Mouse (Mus musculus) lung, adult 2 months (tissue): Measurements from ENCODE around the gene Smg5. TPM values are rescaled to one million over a fixed set of nuclear protein-coding genes. Genes with fewer than 3 reads are reported as not detected.
A peak's percentile ranks its signal among the peaks of the same experiment; 100 is the strongest.
"Not testable (repeated sequence)": the region's sequence is repeated elsewhere in the genome, so short reads cannot be mapped to it uniquely, and the experiment has no call there.

Experiments
- DNase-seq: peaks from one replicate; pipeline ENCODE4 v3.0.0; 2022
- H3K4me1 ChIP-seq: fragments of 200-500 bp; 2 replicates; pipeline ENCODE4 v1.6.1; 2011; ENCODE audit warnings: low read length; ENCODE audit not compliant: control insufficient read depth, insufficient read depth
- H3K4me3 ChIP-seq: fragments of 200-500 bp; replicated peaks from 2 replicates; pipeline ENCODE3; 2011; ENCODE audit warnings: low read depth, mild to moderate bottlenecking, control low read depth, low read length; ENCODE audit errors: extremely low read depth
- CTCF ChIP-seq: fragments of 200-500 bp; IDR thresholded peaks from 2 replicates; pipeline ENCODE4 v1.5.1; 2011; ENCODE audit warnings: mild to moderate bottlenecking, low read length, control low read depth; ENCODE audit not compliant: insufficient read depth
- WGBS: fragments of 180-500 bp; shearing (Covaris S2); methylation state at CpG from one replicate; pipeline ENCODE4 v1.1.7; 2018; 5-methylcytosine and 5-hydroxymethylcytosine counted together
- polyA plus RNA-seq: library from polyadenylated mRNA; depleted of rRNA; stranded (reverse); fragments of >200 nt; gene quantifications from 2 replicates; pipeline ENCODE4 v1.2.3, GENCODE M21; 2012

The Smg5 gene
- polyA plus RNA-seq, 1 experiment, result 63.7 TPM

DNA sequence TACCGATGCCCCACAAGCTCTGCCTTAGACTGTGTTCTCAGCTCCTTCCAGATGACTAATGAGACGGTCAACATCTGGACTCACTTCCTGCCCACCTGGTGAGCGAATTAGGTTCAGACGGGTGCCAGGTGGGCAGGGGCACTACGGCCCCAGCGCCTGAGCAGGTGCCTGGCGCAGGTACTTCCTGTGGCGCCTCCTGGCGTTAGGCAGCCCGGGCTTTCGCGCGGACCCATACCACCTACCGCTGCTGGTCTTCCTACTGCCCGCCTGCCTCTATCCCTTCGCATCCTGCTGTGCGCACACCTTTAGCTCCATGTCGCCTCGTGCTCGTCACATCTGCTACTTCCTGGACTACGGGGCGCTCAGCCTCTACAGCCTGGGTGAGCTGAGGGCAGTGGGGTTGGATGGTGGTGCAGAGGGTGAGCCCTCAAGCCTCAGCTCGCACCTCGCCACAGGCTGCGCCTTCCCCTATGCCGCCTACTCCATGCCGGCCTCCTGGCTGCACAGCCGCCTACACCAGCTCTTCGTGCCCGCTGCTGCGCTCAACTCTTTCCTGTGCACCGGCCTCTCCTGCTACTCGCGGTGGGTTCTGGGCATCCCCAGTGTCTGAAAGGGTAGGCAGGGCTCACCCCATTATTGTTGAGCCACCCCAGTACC is 29.8 kb downstream of the Smg5 start:
- no peak for DNase-seq
- Histone ChIP-seq H3K4me1 (peaks cover 4% of the 10 kb centered on the region; the same call in 1 of the 2 replicates), H3K4me3 (no peak overlapping the region)
- TF ChIP-seq CTCF, result no peak
- 52% methylated on average over 34 of the region's 34 CpGs for WGBS

GRCm38 (mm10) chr3:88366830-88367428 is 30.9 kb downstream of the Smg5 start:
- H3K4me1 ChIP-seq, H3K4me3 ChIP-seq: not testable (repeated sequence)
- 9% methylated on average over 22 of the region's 22 CpGs for WGBS
- peak; percentile 31 for DNase-seq

DNA sequence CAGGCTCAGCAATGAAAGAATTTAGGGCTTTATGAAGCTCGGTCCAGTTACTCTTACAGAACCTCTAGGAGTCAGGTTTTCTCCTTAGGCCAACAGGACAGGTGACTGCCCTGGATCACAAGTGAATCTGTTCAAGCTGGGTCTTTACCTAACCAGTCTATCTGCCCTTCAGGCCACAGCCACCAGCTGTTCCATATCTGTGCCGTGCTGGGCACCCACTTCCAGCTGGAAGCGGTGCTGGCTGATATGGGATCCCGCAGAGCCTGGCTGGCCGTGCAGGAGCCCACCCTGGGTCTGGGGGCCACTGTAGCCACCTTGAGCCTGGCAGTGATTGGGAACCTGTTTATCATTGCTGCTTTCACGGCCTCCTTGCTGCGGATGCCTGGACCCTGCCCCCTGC is 31.5 kb downstream of the Smg5 start:
- 57% methylated on average over 4 of the region's 7 CpGs for WGBS
- not testable (repeated sequence) for DNase-seq

DNA sequence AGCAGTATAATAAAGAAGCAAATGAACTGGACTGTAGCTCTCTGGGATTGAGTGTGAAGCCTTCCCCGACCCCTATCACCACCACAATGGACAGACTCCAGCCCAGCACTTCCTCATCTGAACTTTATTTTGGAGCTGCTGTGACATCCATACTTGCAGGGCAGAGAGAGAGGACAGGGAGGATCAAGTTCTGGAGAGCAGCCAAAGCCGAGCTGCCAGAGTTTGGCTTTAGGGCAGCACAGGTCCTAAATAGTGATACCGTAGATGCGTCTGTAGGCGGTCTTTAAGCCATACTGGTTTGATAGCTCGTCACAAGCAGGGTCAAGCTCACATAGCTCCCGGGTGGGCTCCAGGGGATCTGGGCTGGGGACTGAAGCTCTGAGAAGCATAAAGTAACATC is 32.5 kb downstream of the Smg5 start:
- WGBS, result 91% methylated on average over 7 of the region's 7 CpGs
- not testable (repeated sequence) for H3K4me1 ChIP-seq, H3K4me3 ChIP-seq, DNase-seq

More for the DNA sequence above, 31.5 kb downstream of the Smg5 start:
- not testable (repeated sequence) for H3K4me3 ChIP-seq, H3K4me1 ChIP-seq

- WGBS, result 88% methylated on average over 9 of the region's 9 CpGs
- H3K4me3 ChIP-seq, H3K4me1 ChIP-seq, DNase-seq: not testable (repeated sequence)
Measured at GRCm38 (mm10) chr3:88372643-88373042, 36.6 kb downstream of the Smg5 start, which contains the start of gene Bglap3. Gene Bglap3, minus strand, starts transcription at chr3:88372743.

DNA sequence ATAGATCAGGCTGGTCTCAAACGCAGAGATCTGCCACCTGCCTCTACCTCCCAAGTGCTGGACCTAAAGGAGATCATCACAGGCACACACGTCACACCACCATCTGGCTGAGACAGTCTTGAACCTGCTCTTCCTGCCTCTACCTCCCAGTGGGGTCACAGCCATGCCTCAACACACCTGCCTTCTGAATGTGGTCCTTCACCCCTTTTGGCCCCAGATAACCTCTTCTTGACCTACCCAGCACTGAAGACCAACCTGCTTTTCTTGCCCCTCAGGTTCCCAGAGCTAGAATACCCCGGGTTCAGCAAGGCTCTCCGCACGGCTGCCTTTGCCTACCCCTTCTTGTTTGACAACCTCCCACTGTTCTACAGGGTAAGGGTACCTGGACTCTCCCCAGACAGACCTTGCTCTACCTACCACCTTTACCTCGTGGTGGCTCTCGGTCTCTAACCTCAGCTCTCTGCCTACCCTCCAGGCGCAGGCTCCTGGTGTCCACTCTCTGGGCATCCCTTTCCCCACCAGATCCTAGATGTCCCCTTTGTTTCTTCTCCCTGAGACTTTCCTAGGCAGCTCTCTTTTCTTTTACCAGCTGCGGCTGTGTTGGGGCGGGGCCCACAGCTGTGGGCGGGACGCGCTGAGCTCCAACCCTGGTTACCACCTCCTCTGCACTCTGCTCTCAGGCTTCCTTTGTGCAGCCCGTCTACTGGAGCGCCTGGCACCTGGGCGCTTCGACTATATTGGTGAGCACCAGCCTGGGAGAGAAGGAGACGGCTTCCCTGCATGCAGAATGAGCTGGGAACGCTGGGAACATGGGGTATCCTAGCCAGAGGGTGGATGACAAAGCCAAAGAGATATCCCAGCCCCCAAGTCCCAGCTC is 39.9 kb downstream of the Smg5 start:
- H3K4me1 ChIP-seq, H3K4me3 ChIP-seq, DNase-seq: not testable (repeated sequence)
- 14% methylated on average over 19 of the region's 19 CpGs for WGBS

DNA sequence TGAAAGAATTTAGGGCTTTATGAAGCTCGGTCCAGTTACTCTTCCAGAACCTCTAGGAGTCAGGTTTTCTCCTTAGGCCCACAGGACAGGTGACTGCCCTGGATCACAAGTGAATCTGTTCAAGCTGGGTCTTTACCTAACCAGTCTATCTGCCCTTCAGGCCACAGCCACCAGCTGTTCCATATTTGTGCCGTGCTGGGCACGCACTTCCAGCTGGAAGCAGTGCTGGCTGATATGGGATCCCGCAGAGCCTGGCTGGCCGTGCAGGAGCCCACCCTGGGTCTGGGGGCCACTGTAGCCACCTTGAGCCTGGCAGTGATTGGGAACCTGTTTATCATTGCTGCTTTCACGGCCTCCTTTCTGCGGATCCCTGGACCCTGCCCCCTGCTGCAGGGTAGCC is 40.6 kb downstream of the Smg5 start:
- WGBS, result 40% methylated on average over 7 of the region's 7 CpGs
- H3K4me1 ChIP-seq, H3K4me3 ChIP-seq, DNase-seq: not testable (repeated sequence)

- 86% methylated on average over 5 of the region's 5 CpGs for WGBS
- DNase-seq, H3K4me1 ChIP-seq, H3K4me3 ChIP-seq: not testable (repeated sequence)
Measured at GRCm38 (mm10) chr3:88378599-88378998, 42.5 kb downstream of the Smg5 start, which contains the start of gene Bglap2. Gene Bglap2, minus strand, starts transcription at chr3:88378699.

DNA sequence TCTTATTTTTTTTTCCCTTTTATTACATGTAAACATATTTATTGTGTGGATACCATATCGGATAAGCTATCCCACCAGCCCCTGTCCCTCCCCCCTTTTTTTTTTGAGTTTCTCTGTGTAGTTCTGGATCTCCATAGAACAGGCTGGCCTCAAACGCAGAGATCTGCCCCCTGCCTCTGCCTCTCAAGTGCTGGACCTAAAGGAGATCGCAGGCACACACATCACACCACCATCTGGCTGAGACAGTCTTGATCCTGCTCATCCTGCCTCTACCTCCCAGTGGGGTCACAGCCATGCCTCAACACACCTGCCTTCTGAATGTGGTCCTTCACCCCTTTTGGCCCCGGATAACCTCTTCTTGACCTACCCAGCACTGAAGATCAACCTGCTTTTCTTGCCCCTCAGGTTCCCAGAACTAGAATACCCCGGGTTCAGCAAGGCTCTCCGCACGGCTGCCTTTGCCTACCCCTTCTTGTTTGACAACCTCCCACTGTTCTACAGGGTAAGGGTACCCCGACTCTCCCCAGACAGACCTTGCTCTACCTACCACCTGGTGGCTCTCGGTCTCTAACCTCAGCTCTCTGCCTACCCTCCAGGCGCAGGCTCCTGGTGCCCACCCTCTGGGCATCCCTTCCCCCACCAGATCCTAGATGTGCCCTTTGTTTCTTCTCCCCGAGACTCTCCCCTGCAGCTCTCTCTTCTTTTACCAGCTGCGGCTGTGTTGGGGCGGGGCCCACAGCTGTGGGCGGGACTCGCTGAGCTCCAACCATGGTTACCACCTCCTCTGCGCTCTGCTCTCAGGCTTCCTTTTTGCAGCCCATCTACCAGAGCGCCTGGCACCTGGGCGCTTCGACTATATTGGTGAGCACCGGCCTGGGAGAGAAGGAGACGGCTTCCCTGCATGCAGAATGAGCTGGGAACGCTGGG is 45.6 kb downstream of the Smg5 start:
- not testable (repeated sequence) for DNase-seq, H3K4me1 ChIP-seq, H3K4me3 ChIP-seq
- 12% methylated on average over 22 of the region's 22 CpGs for WGBS

GRCm38 (mm10) chr3:88382383-88382782 is 46.3 kb downstream of the Smg5 start:
- H3K4me3 ChIP-seq, DNase-seq, H3K4me1 ChIP-seq: not testable (repeated sequence)
- 50% methylated on average over 3 of the region's 7 CpGs for WGBS
